Mouse (Mus musculus): ENCODE measurements at regions not wholly inside any gene's neighbourhood (a gene's known extent, or its start where the extent isn't known, plus 50 kb on each side); places are given as distances from the start of the nearest gene placed in this dataset.
A peak's percentile ranks its signal among the peaks of the same experiment; 100 is the strongest.
"Not testable (repeated sequence)": the region's sequence is repeated elsewhere in the genome, so short reads cannot be mapped to it uniquely, and the experiment has no call there.

DNA sequence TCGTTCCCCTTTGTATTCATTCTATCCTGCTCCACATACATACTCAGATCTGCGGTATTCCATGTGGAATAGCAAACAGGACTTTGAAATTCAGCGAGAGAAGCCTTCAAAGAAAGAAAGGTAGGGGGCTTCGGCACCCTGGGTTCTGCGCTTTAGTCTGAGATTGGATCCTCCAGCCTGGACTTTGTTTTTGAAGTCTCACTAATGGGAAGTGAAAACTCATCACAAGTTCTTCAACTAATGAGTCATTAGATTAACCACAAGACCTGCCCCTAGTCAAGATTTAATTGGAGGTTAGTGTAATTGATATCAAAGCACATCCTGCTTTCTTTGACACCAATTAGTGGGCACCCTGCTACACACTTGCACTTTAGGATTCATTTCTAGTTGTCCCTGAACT is 492.5 kb upstream of the Zfp960 start:
- DNase-seq, result no peak

DNA sequence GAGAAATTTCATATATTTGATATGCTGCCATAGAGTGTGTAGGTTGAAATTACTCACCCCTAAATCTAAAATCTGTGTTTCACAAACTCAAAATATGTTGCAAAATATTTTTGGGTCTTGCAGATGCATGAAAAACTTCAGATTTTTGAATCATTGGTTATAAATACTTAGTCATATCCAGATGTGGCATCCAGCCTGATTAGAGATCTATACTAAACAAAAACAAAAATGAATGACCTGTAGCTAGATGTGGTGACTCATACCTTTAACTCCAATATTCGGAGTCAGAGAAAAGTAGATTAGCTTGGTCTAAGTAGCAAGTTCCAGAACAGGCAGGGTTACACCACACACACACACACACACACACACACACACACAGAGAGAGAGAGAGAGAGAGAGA is 475.1 kb upstream of the Zfp960 start:
- DNase-seq, result no peak

DNA sequence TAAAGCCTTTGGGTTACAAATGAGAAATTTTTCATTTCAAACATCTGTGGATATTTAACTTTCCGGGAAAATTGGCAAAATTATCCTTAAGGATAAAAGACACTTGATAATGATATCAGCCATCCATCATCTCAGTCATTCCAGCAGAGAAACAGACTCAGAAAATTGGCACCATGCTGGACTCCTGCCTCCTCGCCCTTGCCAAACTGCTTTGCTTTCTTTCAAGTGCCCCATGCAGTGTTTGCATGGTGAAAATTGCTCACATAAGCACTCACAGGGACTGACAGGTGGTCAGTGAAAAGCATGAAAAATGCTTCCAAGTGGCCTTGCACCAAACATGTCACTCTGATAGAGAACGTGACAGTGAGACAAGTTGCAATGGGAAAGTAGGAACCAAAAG is 464.2 kb upstream of the Zfp960 start:
- DNase-seq, result no peak

DNA sequence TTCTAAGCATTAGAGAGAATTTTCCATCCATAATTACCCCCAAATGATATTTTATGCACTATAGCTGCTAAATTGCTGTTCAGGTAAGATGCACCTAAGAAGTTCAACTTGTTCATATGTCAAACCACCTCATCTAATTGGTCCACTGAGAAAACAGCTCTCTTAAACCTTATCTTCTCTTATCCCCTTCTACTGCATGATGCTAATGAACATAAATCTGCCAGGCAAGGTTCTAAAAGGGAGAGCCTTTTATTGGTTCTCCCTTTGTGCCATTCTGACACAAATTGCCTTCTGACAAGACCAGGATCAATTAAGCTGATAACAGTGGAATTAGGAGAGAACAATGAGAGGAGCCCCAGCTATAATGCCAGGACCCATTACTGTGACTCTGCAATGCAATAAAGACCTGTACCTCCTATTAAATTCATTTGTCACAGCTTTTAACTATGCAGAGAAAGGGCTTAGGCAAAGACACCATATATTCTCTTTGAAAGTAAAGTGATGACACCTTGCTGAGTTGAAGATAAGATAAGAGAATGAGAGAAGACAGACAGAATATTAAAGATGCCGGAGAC is 451.4 kb upstream of the Zfp960 start:
- no peak for DNase-seq

DNA sequence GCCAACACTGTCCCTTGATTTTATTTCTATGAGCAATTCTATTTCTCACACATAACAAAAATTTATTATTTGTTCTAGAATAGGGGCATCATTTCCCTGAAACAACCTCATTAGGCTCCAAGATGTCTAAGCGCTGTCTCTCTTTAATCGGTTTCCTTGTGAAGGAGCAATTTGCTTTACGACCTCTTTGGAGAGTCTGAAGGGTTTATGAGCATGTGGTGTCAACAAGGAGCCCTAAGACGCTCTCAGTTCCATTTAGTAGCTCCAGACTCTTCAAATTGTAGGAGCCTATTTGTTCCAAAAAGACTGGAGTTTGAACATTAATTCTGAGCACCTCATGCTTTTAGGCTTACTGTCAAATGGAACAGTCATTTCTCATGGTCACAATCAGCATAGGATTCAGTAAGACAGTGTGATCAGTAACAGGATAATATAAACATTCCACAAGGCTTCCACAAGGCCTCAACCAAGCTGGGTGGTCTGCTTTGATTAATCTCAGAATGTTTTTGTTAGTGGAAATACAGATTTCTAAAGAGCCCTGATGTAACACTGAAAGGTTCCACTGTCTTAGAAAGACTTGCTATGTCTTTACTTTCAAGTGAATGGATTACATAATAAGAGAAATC is 441.9 kb upstream of the Zfp960 start:
- DNase-seq, result no peak

DNA sequence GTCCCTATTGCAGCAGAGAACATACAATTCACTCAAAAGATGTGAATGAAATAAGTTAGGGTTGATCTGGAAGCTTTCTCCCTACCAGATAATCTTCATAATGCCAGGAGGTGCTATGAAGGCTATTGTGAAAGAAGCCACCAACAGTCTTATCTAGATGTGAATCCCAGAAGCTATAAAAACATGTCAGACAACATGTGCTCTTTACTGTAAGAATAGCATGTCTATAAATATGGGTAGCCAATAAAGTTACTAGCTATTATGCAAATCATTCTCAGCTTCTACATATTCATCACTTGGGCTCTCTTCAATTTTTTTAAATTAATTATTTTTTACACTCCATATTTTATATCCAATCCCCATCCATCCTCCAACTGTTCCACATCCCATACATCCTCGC is 434.1 kb upstream of the Zfp960 start:
- no peak for DNase-seq

DNA sequence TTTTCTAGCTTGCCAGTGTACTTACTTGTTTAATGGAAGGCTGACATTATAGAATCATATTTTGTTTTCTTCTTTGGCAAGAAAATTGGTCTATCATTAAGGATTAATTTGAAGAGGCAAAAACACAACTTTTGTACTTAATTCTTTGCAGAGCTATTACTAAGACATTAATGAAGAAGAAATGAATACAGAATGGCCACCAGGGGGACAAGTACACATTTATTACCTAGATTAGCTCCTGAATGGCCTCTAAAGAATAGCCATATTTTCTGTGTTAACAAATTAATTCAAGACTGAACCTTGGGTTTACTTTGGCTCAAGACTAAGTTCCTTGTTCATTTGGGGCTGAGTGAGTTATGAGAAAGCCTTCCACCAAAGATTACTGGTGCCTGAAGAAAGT is 430.5 kb upstream of the Zfp960 start:
- no peak for DNase-seq

DNA sequence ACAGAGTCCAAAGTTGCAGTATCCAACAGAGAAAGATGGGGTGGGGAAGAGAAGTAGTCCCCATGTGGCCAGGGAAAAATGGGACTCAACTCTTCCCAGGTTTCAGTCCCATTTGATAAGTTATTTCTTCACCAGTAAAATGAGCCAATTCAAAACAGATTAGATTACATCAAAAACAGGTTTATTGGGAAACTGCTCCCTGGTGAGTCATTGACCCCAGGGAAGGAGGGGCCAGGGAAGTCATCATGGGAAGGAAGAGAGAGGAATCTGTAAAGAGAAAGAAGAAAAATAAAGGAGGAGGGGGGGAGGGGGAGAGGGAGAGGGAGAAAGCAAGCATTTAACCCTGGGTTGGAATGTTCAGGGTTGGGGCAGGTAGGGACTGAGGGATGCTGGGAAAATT is 426.4 kb upstream of the Zfp960 start:
- no peak for DNase-seq

DNA sequence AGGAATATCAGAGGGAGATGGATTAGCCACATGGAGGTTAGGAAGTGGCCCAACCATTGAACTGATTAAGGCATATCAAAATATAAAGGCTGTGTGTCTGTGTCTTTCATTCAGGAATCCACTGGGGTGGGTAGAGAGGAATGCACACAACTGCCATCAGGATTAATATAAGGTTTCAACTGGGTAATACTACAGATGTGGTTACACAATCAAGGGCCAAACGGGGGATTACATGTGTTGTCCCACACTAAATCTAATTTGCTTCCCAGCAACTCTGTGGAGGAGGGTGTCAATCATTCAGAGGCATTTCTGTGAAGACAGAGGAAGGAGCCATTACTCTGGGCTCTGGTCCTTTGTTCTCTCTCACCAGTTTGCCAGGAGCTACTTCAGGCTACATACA is 416.0 kb upstream of the Zfp960 start:
- DNase-seq, result no peak

DNA sequence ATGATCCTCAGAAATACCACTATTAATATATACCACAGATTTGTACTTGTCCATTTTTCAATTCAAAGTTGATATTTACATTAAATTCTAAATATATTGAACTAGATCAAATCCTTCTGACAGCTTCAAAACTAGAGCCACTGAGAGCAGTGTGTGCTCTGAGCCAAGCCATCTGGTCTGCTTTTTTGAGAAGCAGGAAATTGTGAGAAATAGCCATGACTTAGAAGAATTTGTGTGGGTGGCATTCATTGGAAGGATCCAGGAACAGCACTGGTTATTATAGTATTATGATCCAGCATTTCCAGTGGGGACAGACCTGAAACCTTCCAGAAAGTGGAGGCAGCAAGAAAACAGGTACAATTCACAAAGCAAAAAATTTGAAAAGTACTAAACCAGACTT is 398.7 kb upstream of the Zfp960 start:
- no peak for DNase-seq

DNA sequence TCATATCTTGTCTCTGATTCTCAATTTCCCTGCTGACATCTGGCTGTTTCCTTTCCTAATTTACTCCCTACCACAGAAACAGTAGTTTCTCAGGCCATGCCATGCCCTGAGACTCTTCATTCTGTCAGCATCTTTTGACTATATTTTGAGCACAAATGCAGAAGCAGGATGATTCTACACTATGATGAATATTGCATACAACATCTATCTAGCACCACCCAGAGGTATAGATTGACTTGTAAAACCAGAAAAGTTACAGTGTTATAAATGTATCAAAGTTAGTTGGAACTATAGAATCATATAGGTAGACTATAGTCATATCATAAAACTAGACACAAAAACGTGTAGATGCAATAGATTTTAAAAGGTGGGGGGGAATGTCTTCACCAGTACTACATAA is 396.3 kb upstream of the Zfp960 start:
- no peak for DNase-seq

DNA sequence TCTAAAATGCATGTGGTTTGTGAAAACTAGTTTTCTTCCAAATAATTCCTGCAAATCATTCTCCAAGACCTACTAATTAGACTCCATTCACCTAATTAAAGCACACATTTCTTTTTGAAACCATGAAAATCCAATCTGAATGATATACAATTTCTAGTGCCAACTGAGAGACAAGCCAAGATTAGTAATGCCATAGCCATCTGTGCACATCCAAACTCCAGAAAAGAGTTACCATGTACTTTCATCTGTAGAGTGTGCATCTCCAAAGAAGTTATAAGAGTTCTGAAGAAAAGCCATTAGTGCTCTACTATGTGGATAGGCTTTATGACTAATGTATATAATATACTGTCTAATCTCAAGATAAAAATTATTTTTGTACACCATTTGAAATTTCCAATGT is 359.7 kb upstream of the Zfp960 start:
- DNase-seq, result no peak

DNA sequence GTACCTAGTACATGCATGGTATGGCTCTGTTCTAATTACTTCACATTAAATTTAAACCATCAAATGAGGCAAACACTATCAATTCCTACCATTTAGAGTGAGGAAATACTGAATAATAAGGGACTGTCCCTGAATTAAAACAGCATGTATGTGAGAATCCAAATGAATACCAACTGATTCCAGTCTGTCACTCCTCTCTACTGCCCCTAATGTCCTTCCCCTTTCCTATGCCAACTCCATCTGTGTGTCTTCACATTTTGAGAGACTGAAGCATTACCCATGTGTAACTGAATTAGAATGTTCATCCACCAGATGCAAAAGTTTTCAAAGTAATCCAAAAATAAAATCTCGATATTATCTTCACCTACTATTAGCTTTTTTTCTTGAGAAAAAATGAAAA is 358.0 kb upstream of the Zfp960 start:
- DNase-seq, result no peak

DNA sequence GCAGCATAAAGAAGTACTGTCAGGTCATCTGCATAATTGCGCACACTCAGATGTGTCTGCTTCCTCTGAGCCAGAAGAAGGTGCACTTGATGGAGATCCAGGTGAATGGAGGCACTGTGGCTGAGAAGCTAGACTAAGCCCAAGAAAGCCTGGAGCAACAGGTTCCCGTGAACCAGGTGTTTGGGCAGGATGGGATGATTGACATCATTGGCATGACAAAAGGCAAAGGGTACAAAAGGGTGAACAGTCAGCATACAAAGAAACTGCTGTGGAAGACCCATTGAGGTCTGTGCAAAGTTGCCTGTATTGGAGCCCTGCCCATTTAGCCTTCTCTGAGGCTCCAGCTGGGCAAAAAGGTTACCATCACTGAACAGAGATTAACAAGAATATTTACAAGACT is 337.0 kb upstream of the Zfp960 start:
- no peak for DNase-seq

DNA sequence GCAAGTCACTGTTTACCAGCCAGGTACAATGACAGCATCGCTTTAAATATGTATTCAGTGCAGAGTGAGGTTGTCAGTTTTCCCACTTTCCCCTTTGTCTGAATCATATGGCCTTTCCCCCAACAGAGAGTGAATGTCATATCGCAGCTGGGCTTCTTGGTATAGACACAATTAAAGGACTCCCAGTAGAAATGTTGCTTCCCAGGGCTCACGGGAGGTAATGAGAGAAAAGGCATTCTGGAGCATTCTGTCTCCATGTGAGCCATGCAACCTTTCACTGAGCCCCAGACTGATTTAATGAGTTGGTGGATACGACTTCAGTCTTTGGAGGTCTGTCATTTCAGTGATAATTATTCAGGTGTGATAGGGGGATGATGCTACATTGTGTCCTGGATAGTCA is 310.8 kb upstream of the Zfp960 start:
- DNase-seq, result no peak

DNA sequence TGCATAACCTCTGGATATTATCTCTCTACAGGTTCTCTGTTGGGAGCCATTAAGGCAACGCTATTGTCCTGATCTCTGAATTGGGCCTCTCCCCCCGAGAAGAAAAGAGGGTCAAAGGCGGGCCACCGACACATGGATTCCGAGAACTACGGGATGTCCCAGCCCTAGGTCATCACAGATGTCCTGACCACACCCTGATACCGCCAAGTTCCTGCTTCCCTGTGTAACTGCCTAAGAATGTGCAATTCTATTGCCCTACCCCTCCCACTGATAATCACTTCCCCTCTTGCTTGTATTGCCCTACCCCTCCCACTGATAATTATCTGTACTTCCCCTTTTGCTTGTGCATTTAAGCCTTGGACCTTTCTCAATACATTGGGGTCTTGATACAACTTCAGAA is 293.3 kb upstream of the Zfp960 start:
- not testable (repeated sequence) for DNase-seq

DNA sequence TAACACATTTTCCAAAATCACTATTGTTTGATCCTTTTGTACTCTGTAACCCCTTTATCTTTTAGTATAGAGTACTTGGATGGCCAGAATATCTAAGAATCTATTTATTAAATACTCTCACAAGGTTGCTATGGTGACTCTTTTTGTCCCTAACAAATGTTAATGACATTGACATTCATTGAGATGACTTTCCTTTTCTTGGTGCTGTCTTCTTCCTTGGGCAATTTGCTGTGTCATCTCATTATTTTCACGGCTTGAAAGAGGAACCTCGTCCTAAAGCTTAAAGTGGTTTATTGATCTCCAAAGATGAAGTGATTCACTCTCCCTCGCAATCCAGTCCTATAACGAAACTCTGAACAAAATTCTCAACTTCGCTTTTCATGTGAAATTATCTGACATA is 265.6 kb upstream of the Zfp960 start:
- no peak for DNase-seq

DNA sequence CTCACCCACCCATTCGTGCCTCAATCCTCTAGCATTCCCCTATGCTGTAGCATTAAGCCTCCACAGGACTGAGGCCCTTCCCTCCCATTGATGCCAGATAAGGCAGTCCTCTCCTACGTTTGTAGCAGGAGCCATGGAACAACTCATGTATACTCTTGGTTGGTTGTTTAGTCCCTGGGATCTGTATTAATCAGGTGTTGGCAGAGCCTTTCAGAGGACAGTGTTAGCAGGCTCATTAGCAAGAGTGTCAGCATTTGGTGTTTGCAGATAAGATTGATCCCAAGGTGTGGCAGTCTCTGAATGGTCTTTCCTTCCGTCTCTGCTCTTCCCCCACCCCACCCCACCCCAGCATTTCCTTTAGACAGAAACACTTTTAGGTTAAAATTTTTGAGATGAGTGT is 258.9 kb upstream of the Zfp960 start:
- no peak for DNase-seq

DNA sequence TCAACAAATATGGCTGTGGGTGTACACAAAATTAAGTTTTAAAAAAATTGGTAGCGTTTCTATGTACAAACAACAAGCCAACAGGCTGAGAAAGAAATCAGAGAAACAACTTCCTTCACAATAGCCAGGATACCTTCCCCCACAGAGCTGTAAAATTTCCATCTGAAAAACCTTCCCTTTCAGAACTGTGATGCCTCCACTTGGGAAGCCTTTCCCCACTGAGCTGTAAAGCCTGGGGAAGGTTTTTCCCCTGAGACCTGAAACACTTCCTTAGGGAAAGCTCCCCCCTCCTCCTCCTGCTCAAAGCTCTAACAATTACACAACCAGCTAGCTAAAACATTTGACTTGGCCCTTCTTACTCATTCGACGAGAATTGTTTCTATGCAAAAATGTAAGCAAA is 245.5 kb upstream of the Zfp960 start:
- no peak for DNase-seq

DNA sequence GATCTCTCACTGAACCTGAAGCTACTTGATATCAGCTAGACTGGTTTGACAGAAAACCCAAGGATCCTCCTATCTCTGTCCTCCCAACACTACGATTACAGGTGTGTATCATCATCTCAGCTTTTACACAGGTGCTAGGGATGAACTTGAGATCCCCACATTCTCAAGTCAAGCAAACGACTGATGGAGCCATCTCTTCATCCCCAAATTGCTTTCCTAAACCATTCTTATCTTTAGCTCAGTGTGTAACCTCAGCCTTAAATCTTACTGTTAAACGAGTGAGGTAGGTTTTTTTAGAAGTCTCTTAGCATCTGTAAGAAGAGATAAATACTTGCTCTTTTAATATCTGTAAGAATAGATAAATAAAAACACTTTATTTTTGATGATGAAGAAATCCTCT is 242.2 kb upstream of the Zfp960 start:
- no peak for DNase-seq

DNA sequence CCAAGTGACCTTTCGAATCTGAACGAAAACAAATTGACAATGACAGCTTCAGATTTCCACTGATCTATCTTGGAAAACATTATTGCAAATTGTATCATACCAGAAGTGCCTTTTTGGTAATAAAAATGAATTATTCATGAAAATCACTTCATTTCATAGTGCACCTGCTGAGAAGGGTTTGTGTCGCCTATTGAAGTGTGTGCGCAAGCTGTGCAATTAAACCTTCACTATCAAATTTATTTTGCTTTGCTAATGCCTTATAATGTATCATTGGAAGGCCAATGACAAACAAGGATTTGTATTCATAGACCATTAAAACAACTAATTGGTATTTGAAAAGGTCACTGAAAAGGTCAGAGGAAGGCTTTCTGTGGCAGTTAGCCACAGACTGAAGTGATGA is 224.8 kb upstream of the Zfp960 start:
- no peak for DNase-seq

DNA sequence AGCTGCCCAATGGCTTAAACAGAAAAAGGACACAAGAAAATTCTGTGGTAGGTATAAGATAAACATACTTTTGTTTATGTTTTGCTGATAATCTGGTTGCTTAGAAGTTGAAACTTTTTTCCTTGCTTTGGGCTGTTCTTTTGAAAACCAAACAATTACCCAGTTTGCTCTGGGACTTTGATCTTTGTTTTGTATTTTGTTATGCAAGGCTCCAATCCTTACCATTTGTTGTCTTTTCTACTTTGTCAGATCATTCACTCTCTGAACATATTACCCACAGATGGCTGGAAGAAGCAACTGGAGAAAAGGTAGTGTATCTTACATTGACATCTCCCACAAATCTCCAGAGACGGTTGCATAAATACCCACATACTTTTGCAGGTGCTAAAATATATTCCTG is 203.1 kb upstream of the Zfp960 start:
- DNase-seq, result no peak

DNA sequence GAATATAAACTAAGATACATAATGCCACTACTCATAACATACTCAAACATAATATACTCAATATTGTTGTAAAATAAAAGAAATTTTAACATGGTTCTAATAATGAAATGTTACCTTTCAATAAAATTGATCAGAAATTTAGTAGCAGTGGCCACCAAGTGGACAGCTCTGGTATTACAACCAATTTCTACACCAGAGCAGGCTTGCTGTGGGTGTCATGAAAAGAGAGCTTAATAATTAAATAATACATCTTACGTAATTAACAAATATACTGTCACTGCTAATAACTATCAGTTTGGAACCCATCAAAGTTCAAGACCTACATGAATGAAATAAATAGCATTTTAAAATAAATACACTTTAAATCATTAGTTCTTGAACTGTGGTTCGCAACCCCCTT is 163.1 kb upstream of the Zfp960 start:
- DNase-seq, result peak; percentile 11

DNA sequence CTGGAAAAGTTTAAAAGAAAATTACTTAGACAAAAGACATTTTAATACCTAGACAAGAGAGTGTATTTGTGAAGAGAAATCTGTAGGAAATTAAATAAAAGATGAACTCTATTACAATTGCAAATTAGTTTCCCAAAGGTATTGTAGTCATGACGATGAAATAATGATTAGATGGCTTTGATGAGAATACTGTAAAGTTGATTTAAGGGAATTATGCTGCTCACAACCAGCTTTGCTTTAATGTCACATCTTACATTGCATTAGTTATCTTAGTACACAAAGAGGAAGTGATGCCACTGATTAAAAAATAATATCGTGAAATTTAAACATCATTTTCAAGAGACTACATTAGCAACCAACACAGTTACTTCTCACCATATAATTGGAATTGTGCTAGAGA is 145.7 kb upstream of the Zfp960 start:
- DNase-seq, result no peak

DNA sequence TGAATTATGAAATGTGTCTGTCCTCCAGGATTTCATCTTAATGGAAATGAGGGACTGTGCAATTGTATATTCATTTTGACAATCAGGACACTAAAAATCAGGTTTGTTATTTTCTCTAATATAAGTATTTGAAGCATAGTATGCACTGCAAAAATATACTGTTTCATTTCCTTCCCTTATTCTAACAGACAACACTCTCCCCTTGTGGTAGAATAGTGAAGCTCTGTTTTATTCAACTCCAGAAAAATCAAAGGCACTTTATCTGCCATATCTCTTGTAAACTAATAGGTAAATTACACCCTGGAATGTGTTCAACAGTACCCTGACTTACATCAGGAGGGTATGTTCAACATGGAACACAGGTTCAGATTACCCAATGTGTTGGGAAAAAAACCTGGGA is 137.7 kb upstream of the Zfp960 start:
- no peak for DNase-seq

Data from thymus, postnatal 14 days (tissue).